Mouse (Mus musculus): Measurements from ENCODE around the gene Deup1. TPM values are rescaled to one million over a fixed set of nuclear protein-coding genes. Genes with fewer than 3 reads are reported as not detected.
A peak's percentile ranks its signal among the peaks of the same experiment; 100 is the strongest.

Gene Deup1
- polyA plus RNA-seq, 1 experiment from 2014 or later: 0.24 TPM

- WGBS: 92% methylated on average over 6 of the region's 6 CpGs
These were observed 104.1 kb downstream of the Deup1 start for GRCm38 (mm10) chr9:15523646-15524045.

DNA sequence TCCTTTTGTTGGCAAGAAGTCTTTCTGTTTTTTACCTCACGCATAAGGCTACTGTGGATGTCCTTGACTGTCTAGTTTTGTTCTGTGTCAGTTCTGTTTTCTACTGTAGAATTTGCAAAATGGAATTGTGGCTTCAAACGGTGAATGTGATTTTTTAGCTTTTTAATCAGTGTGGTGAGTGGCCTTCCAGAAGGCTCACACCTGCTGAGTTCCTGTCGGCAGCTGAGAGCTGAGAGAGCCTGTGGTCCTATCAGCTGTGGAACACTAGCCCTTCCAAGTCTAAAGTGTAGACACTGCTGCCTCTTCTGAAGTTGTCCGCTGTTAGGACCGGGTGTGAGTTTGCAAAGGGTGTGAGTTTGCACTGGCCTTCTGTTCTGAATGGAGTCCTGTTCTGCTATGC, 104.8 kb downstream of the Deup1 start:
- 87% methylated on average over 5 of the region's 5 CpGs for WGBS
- no peak overlapping the region for H3K4me3 ChIP-seq
- H3K27me3 ChIP-seq (ENCODE audit: low read depth, poor library complexity, severe bottlenecking): no peaks in the 10 kb centered on the region
- no peak overlapping the region for H3K27ac ChIP-seq
- H3K4me1 ChIP-seq: peaks cover 15% of the 10 kb centered on the region; the same call in 1 of the 2 replicates
- DNase-seq (ENCODE audit: low spot score): no peak
- no peaks in the 10 kb centered on the region for H3K9me3 ChIP-seq (replicated peaks)
- H3K36me3 ChIP-seq: peaks cover 6% of the 10 kb centered on the region

More at GRCm38 (mm10) chr9:15523646-15524045, 104.1 kb downstream of the Deup1 start:
- Histone ChIP-seq H3K4me3 (no peak overlapping the region), H3K27me3 (ENCODE audit: low read depth, poor library complexity, severe bottlenecking) (no peaks in the 10 kb centered on the region), H3K36me3 (peaks cover 6% of the 10 kb centered on the region), H3K9me3 (replicated peaks) (no peaks in the 10 kb centered on the region), H3K4me1 (peaks cover 15% of the 10 kb centered on the region; the same call in 1 of the 2 replicates), H3K27ac (no peak overlapping the region)
- no peak for DNase-seq (ENCODE audit: low spot score)

GRCm38 (mm10) chr9:15522348-15522747, 105.4 kb downstream of the Deup1 start:
- no peaks in the 10 kb centered on the region for H3K9me3 ChIP-seq (replicated peaks)
- H3K4me1 ChIP-seq: peaks cover 15% of the 10 kb centered on the region; the same call in 1 of the 2 replicates
- H3K27me3 ChIP-seq (ENCODE audit: low read depth, poor library complexity, severe bottlenecking): no peaks in the 10 kb centered on the region
- WGBS: 94% methylated on average over 10 of the region's 10 CpGs
- no peak for DNase-seq (ENCODE audit: low spot score)
- H3K4me3 ChIP-seq: no peak overlapping the region
- no peak overlapping the region for H3K27ac ChIP-seq
- peaks cover 6% of the 10 kb centered on the region for H3K36me3 ChIP-seq

DNA sequence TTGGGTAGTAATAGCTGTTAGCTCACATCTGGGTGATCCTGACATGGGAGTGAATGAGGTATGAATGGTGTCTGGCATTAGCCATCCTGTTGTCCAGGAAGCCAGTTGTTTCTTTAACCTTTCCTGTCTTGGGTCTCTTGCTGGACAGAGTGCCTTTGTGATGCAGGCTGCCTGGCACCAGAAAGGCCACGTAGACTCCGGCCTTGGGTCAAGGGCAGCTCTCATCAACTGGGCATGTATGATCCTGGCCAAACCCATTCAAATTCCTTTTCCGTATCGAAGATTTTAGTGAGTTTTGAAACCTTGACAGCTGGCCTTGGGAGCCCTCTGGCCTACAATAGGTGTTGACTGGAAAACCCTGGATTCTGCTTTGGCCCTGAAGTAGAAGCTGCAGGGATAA, 109.8 kb downstream of the Deup1 start:
- no peak overlapping the region for H3K4me3 ChIP-seq
- peaks cover 6% of the 10 kb centered on the region; the same call in 1 of the 2 replicates for H3K4me1 ChIP-seq
- H3K27me3 ChIP-seq (ENCODE audit: low read depth, poor library complexity, severe bottlenecking): no peaks in the 10 kb centered on the region
- no peak for DNase-seq (ENCODE audit: low spot score)
- H3K27ac ChIP-seq: peak overlapping the region; percentile 25; the same call in 1 of the 2 replicates
- no peaks in the 10 kb centered on the region for H3K36me3 ChIP-seq
- H3K9me3 ChIP-seq (replicated peaks): no peaks in the 10 kb centered on the region
- 92% methylated on average over 4 of the region's 4 CpGs for WGBS

GRCm38 (mm10) chr9:15516007-15516406, 111.7 kb downstream of the Deup1 start:
- no peak for DNase-seq (ENCODE audit: low spot score)
- H3K36me3 ChIP-seq: no peaks in the 10 kb centered on the region
- no peaks in the 10 kb centered on the region for H3K9me3 ChIP-seq (replicated peaks)
- 74% methylated on average over 2 of the region's 2 CpGs for WGBS
- H3K4me3 ChIP-seq: no peak overlapping the region
- H3K27ac ChIP-seq: no peak overlapping the region
- 0 out of 2 replicates have a peak, but pooled peaks cover 5% of the 10 kb centered on the region for H3K4me1 ChIP-seq
- no peaks in the 10 kb centered on the region for H3K27me3 ChIP-seq (ENCODE audit: low read depth, poor library complexity, severe bottlenecking)

GRCm38 (mm10) chr9:15512918-15513317, 114.8 kb downstream of the Deup1 start:
- Histone ChIP-seq H3K4me1 (peaks cover 19% of the 10 kb centered on the region), H3K4me3 (no peak overlapping the region), H3K36me3 (no peaks in the 10 kb centered on the region; the same call in 1 of the 2 replicates), H3K27ac (no peak overlapping the region), H3K9me3 (replicated peaks) (no peaks in the 10 kb centered on the region), H3K27me3 (ENCODE audit: low read depth, poor library complexity, severe bottlenecking) (no peaks in the 10 kb centered on the region)
- 81% methylated on average over 7 of the region's 7 CpGs for WGBS
- DNase-seq (ENCODE audit: low spot score): no peak

DNA sequence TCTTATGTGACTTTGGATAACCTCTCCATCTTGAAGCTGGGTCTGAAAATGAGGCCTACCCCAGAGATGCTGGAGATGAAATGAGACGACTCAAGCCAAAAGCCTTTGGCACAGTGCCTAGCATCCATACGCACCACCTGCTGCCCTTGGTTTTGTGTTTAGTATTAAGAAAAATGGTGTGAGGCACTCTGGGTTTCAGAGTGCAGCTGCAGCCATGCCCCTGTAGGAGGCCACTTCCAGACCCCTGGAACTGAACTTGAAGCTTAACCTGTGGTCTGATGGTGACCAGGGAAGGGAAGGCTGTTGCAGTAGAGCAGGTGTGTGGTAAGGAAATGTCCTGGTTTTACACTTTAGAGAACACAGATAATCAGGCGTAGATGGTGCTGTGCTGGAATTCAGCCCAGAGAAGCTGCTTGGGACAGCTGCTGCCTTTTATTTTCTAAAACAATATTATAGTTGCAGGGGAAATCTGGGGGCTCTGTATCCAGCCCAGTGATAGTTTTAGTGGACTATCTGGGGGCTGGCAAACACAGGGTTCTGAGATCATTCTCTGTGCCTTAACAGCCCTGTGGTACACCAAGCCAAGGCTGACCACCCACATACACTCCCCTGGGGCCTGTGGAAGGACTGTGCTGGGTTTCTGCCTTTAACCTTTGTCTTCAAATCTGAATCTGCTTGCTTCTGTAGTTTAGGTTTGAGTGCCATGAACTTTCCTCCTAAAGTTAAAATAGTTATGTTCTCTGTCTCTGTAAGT, 117.0 kb downstream of the Deup1 start:
- Histone ChIP-seq H3K4me3 (no peak overlapping the region), H3K36me3 (peaks cover under 1% of the 10 kb centered on the region), H3K4me1 (peaks cover 30% of the 10 kb centered on the region), H3K27ac (no peak overlapping the region), H3K27me3 (ENCODE audit: low read depth, poor library complexity, severe bottlenecking) (no peaks in the 10 kb centered on the region), H3K9me3 (replicated peaks) (no peaks in the 10 kb centered on the region)
- no peak for DNase-seq (ENCODE audit: low spot score)
- 85% methylated on average over 3 of the region's 3 CpGs for WGBS

Other genes with a start within 250 kb of the Deup1 start
- 2.4 and 2.7 TPM in 2 replicates for gene Smco4, start 134.5 kb downstream of the Deup1 start, polyA plus RNA-seq (2016; fragmentation: Nextera tagmentation; extraction: Ambion mirVana)
- 12.1 and 17.8 TPM in 2 replicates for gene Slc36a4, start 81.8 kb upstream of the Deup1 start, polyA plus RNA-seq (2016; fragmentation: Nextera tagmentation; extraction: Ambion mirVana)
- not detected in 2 replicates for gene Mtnr1b, start 246.6 kb upstream of the Deup1 start, polyA plus RNA-seq (2016; fragmentation: Nextera tagmentation; extraction: Ambion mirVana)